Mouse (Mus musculus): ENCODE measurements around the gene Trim10.
"Not testable (repeated sequence)": the region's sequence is repeated elsewhere in the genome, so short reads cannot be mapped to it uniquely, and the experiment has no call there.

The Trim10 gene

GRCm38 (mm10) chr17:36861680-36862079 is 7.7 kb upstream of the Trim10 start:
- DNase-seq (ENCODE audit: low spot score): no peak

GRCm38 (mm10) chr17:36866719-36867527 is 2.5 kb upstream of the Trim10 start, which contains the start of gene Trim15:
Trim15 (minus strand) TSS chr17:36867210.
- no peak for DNase-seq (ENCODE audit: low spot score)

- no peak for DNase-seq (ENCODE audit: low spot score)
These were observed 538 bp upstream of the Trim10 start for GRCm38 (mm10) chr17:36868836-36869235.

- DNase-seq (ENCODE audit: low spot score): peak; percentile 44
These were observed 809 bp downstream of the Trim10 start for GRCm38 (mm10) chr17:36869955-36870810.

GRCm38 (mm10) chr17:36874636-36875035 is 5.3 kb downstream of the Trim10 start:
- DNase-seq (ENCODE audit: low spot score): no peak

- DNase-seq (ENCODE audit: low spot score): no peak
These were observed 14.0 kb downstream of the Trim10 start for GRCm38 (mm10) chr17:36883350-36883749.

GRCm38 (mm10) chr17:36885132-36885790 is 15.9 kb downstream of the Trim10 start:
- no peak for DNase-seq (ENCODE audit: low spot score)

- DNase-seq (ENCODE audit: low spot score): no peak
These were observed 20.9 kb downstream of the Trim10 start, which contains the start of gene Trim40 for GRCm38 (mm10) chr17:36890073-36890903. Trim40 (minus strand) TSS chr17:36890123.

- not testable (repeated sequence) for DNase-seq (ENCODE audit: low spot score)
These were observed 22.1 kb downstream of the Trim10 start for GRCm38 (mm10) chr17:36891496-36891895.

- no peak for DNase-seq (ENCODE audit: low spot score)
These were observed 23.0 kb downstream of the Trim10 start for GRCm38 (mm10) chr17:36892362-36892761.

GRCm38 (mm10) chr17:36893387-36893786 is 24.0 kb downstream of the Trim10 start:
- DNase-seq (ENCODE audit: low spot score): no peak

GRCm38 (mm10) chr17:36896583-36896982 is 27.2 kb downstream of the Trim10 start:
- no peak for DNase-seq (ENCODE audit: low spot score)

- no peak for DNase-seq (ENCODE audit: low spot score)
These were observed 27.7 kb downstream of the Trim10 start for GRCm38 (mm10) chr17:36897065-36897464.

- no peak for DNase-seq (ENCODE audit: low spot score)
These were observed 28.3 kb downstream of the Trim10 start, which contains the start of gene Trim31 for GRCm38 (mm10) chr17:36897552-36898205. Trim31 (plus strand) TSS chr17:36898118.

- no peak for DNase-seq (ENCODE audit: low spot score)
These were observed 30.0 kb downstream of the Trim10 start for GRCm38 (mm10) chr17:36899376-36899775.

GRCm38 (mm10) chr17:36900001-36900400 is 30.6 kb downstream of the Trim10 start:
- DNase-seq (ENCODE audit: low spot score): no peak

- no peak for DNase-seq (ENCODE audit: low spot score)
These were observed 31.3 kb downstream of the Trim10 start for GRCm38 (mm10) chr17:36900691-36901090.

- no peak for DNase-seq (ENCODE audit: low spot score)
These were observed 34.3 kb downstream of the Trim10 start for GRCm38 (mm10) chr17:36903651-36904050.

GRCm38 (mm10) chr17:36908235-36908634 is 38.9 kb downstream of the Trim10 start:
- DNase-seq (ENCODE audit: low spot score): no peak

- DNase-seq (ENCODE audit: low spot score): no peak
These were observed 40.4 kb downstream of the Trim10 start for GRCm38 (mm10) chr17:36909802-36910201.

GRCm38 (mm10) chr17:36912031-36912430 is 42.7 kb downstream of the Trim10 start:
- DNase-seq (ENCODE audit: low spot score): no peak

Measured in testis, postnatal 14 days (tissue).